Mouse (Mus musculus): ENCODE results near the gene Aff3.

- TF ChIP-seq POLR2A (IDR thresholded peaks at IDR 0.05; ENCODE audit: insufficient read depth, low read depth, low read length) = no peak
- no peak for TF ChIP-seq CTCF (IDR thresholded peaks at IDR 0.05; ENCODE audit: insufficient read depth, low read depth, low read length)
These were observed 331.8 kb downstream of the Aff3 start for GRCm38 (mm10) chr1:38332919-38333318.
